Comparison of ENCODE assay signal across 10 mouse cellular contexts in genomic region chr7:68021741-68022140, GRCm38 (mm10).
DNase-seq lines count a peak whose midpoint lies in the region; ATAC-seq and TF ChIP-seq lines count a peak whose summit lies in the region.
"Had no signal": no experiment of that assay in that cellular context is flagged by ENCODE, and none has a peak within 500 bp of the region (broad histone marks: within the 10 kb centered on the region; RNA-seq: fewer than 3 reads in every experiment).

No protein-coding gene starts in this region.

- peak; percentile 84 for DNase-seq in 3134 (ENCODE audit: extremely low read depth, insufficient read length, low spot score)
- peak; percentile 88 for DNase-seq in adrenal gland, postnatal 14 days
- peak; percentile 36 for DNase-seq in lung, adult 2 months
- DNase-seq in embryo, embryonic 10.5 days (ENCODE audit: low spot score) = no peak
- no peak for DNase-seq in layer of hippocampus, postnatal 25 days (ENCODE audit: extremely low spot score in 1 of 2, low spot score in 1 of 2)
- DNase-seq in right cerebral cortex, postnatal 4 days = no peak
- DNase-seq in layer of hippocampus, adult 8-10 months (ENCODE audit: low spot score in 2 of 2) = no peak

- H3K9ac ChIP-seq in heart, embryonic 16.5 days (ENCODE audit: low read length) = peak overlapping the region; percentile 52
- H3K9ac ChIP-seq: embryonic facial prominence, embryonic 13.5 days; liver, embryonic 15.5 days had no signal

- H3K4me2 ChIP-seq in heart, embryonic 16.5 days (ENCODE audit: low read depth, low read length) = no peak overlapping the region
- H3K4me2 ChIP-seq: embryonic facial prominence, embryonic 13.5 days; liver, embryonic 15.5 days had no signal

- TF ChIP-seq CTCF in lung, adult 2 months (IDR thresholded peaks at IDR 0.05; ENCODE audit: insufficient read depth, low read length) = no peak

- ATAC-seq in heart, embryonic 16.5 days (replicated peaks; ENCODE audit: extremely low read depth, insufficient read depth, low FRiP score) = peak; percentile 81

- peak overlapping the region; percentile 86 for H3K27ac ChIP-seq in heart, embryonic 16.5 days (ENCODE audit: low read length)
- H3K27ac ChIP-seq: embryonic facial prominence, embryonic 13.5 days; liver, embryonic 15.5 days had no signal

- H3K36me3 ChIP-seq in heart, embryonic 16.5 days (ENCODE audit: control insufficient read depth, insufficient read depth) = no peaks in the 10 kb centered on the region
- H3K36me3 ChIP-seq: liver, embryonic 15.5 days had no signal

- peaks cover 59% of the 10 kb centered on the region for H3K4me1 ChIP-seq in heart, embryonic 16.5 days (ENCODE audit: control insufficient read depth, insufficient read depth, low read length)
- peaks cover 9% of the 10 kb centered on the region; the same call in 1 of the 2 replicates for H3K4me1 ChIP-seq in lung, adult 2 months (ENCODE audit: control insufficient read depth, insufficient read depth, low read length)

- no peak for TF ChIP-seq POLR2A in lung, adult 2 months (IDR thresholded peaks at IDR 0.05; ENCODE audit: borderline replicate concordance, extremely low read depth, low read depth, low read length)

- no peak overlapping the region for H3K4me3 ChIP-seq in heart, embryonic 16.5 days (ENCODE audit: low read length)
- H3K4me3 ChIP-seq in lung, adult 2 months (replicated peaks; ENCODE audit: extremely low read depth, low read depth, low read length) = no peak overlapping the region
- H3K4me3 ChIP-seq: embryonic facial prominence, embryonic 13.5 days; liver, embryonic 15.5 days had no signal

- 10% methylated on average over 2 of the region's 2 CpGs for WGBS in heart, embryonic 16.5 days
- 24% methylated on average over 2 of the region's 2 CpGs for WGBS in lung, adult 2 months

- H3K9me3 ChIP-seq in heart, embryonic 16.5 days (replicated peaks; ENCODE audit: control insufficient read depth, low read length) = 0 out of 2 replicates have a peak, but pooled peaks cover 3% of the 10 kb centered on the region
- H3K9me3 ChIP-seq: embryonic facial prominence, embryonic 13.5 days; liver, embryonic 15.5 days had no signal

- no peaks in the 10 kb centered on the region for H3K27me3 ChIP-seq in heart, embryonic 16.5 days (ENCODE audit: control insufficient read depth, insufficient read depth, low read length)
- H3K27me3 ChIP-seq: embryonic facial prominence, embryonic 13.5 days; liver, embryonic 15.5 days had no signal

Comparison
In these comparisons a context has a peak if more than half of its experiments do, and no peak if none do; other contexts are left out.
1. DNase-seq: peak in 3134 (single experiment), adrenal gland, postnatal 14 days (single experiment) and lung, adult 2 months (single experiment); none in embryo, embryonic 10.5 days (single experiment), layer of hippocampus, postnatal 25 days (0 of 2), right cerebral cortex, postnatal 4 days (single experiment) and layer of hippocampus, adult 8-10 months (0 of 2).